Mouse (Mus musculus): Measurements from ENCODE around the gene Upk1b. TPM values are rescaled to one million over a fixed set of nuclear protein-coding genes. Genes with fewer than 3 reads are reported as not detected.

The Upk1b gene
- polyA plus RNA-seq, 1 experiment from 2014 or later = 0.86 TPM

GRCm38 (mm10) chr16:38776342-38776741 is 23.8 kb downstream of the Upk1b start:
- WGBS = 51% methylated on average over 6 of the region's 6 CpGs
- Histone ChIP-seq H3K36me3 (no peaks in the 10 kb centered on the region), H3K4me3 (no peak overlapping the region), H3K27me3 (ENCODE audit: low read depth, poor library complexity, severe bottlenecking) (no peaks in the 10 kb centered on the region), H3K9me3 (replicated peaks) (no peaks in the 10 kb centered on the region), H3K27ac (replicated peaks) (no peak overlapping the region), H3K4me1 (0 out of 2 replicates have a peak, but pooled peaks cover 2% of the 10 kb centered on the region)
- DNase-seq (ENCODE audit: low spot score) = no peak

- Histone ChIP-seq H3K27ac (replicated peaks) (no peak overlapping the region), H3K4me3 (no peak overlapping the region), H3K4me1 (0 out of 2 replicates have a peak, but pooled peaks cover 2% of the 10 kb centered on the region), H3K36me3 (no peaks in the 10 kb centered on the region), H3K27me3 (ENCODE audit: low read depth, poor library complexity, severe bottlenecking) (no peaks in the 10 kb centered on the region), H3K9me3 (replicated peaks) (no peaks in the 10 kb centered on the region)
- WGBS = 85% methylated on average over 7 of the region's 7 CpGs
- DNase-seq (ENCODE audit: low spot score) = no peak
Observed at GRCm38 (mm10) chr16:38774964-38775746, 25.0 kb downstream of the Upk1b start.

- Histone ChIP-seq H3K27me3 (ENCODE audit: low read depth, poor library complexity, severe bottlenecking) (no peaks in the 10 kb centered on the region), H3K27ac (replicated peaks) (no peak overlapping the region), H3K4me1 (no peaks in the 10 kb centered on the region), H3K4me3 (no peak overlapping the region), H3K9me3 (replicated peaks) (no peaks in the 10 kb centered on the region), H3K36me3 (peaks cover 10% of the 10 kb centered on the region)
- WGBS = 87% methylated on average over 12 of the region's 12 CpGs
- no peak for DNase-seq (ENCODE audit: low spot score)
Observed at GRCm38 (mm10) chr16:38772906-38773496, 27.1 kb downstream of the Upk1b start.

- H3K27me3 ChIP-seq (ENCODE audit: low read depth, poor library complexity, severe bottlenecking) = no peaks in the 10 kb centered on the region
- H3K4me1 ChIP-seq = no peaks in the 10 kb centered on the region
- 89% methylated on average over 6 of the region's 6 CpGs for WGBS
- H3K4me3 ChIP-seq = no peak overlapping the region
- H3K9me3 ChIP-seq (replicated peaks) = no peaks in the 10 kb centered on the region
- no peak overlapping the region for H3K27ac ChIP-seq (replicated peaks)
- peaks cover 15% of the 10 kb centered on the region for H3K36me3 ChIP-seq
- DNase-seq (ENCODE audit: low spot score) = no peak
Observed at GRCm38 (mm10) chr16:38771145-38771544, 29.0 kb downstream of the Upk1b start.

GRCm38 (mm10) chr16:38769529-38769928 is 30.6 kb downstream of the Upk1b start:
- Histone ChIP-seq H3K9me3 (replicated peaks) (no peaks in the 10 kb centered on the region), H3K36me3 (peaks cover 15% of the 10 kb centered on the region), H3K4me3 (no peak overlapping the region), H3K27me3 (ENCODE audit: low read depth, poor library complexity, severe bottlenecking) (no peaks in the 10 kb centered on the region), H3K27ac (replicated peaks) (no peak overlapping the region), H3K4me1 (no peaks in the 10 kb centered on the region)
- no peak for DNase-seq (ENCODE audit: low spot score)
- 87% methylated on average over 9 of the region's 9 CpGs for WGBS

- H3K4me1 ChIP-seq = no peaks in the 10 kb centered on the region
- H3K36me3 ChIP-seq = peaks cover 15% of the 10 kb centered on the region
- no peaks in the 10 kb centered on the region for H3K9me3 ChIP-seq (replicated peaks)
- WGBS = 96% methylated on average over 8 of the region's 8 CpGs
- no peak overlapping the region for H3K4me3 ChIP-seq
- DNase-seq (ENCODE audit: low spot score) = no peak
- H3K27ac ChIP-seq (replicated peaks) = no peak overlapping the region
- H3K27me3 ChIP-seq (ENCODE audit: low read depth, poor library complexity, severe bottlenecking) = no peaks in the 10 kb centered on the region
Observed at GRCm38 (mm10) chr16:38768386-38768785, 31.7 kb downstream of the Upk1b start.

GRCm38 (mm10) chr16:38767761-38768160 is 32.4 kb downstream of the Upk1b start:
- Histone ChIP-seq H3K4me1 (no peaks in the 10 kb centered on the region), H3K27me3 (ENCODE audit: low read depth, poor library complexity, severe bottlenecking) (no peaks in the 10 kb centered on the region), H3K9me3 (replicated peaks) (no peaks in the 10 kb centered on the region), H3K4me3 (no peak overlapping the region), H3K27ac (replicated peaks) (no peak overlapping the region), H3K36me3 (peaks cover 15% of the 10 kb centered on the region)
- DNase-seq (ENCODE audit: low spot score) = no peak
- WGBS = 93% methylated on average over 8 of the region's 8 CpGs

- H3K4me1 ChIP-seq = no peaks in the 10 kb centered on the region
- no peak overlapping the region for H3K27ac ChIP-seq (replicated peaks)
- H3K4me3 ChIP-seq = no peak overlapping the region
- no peaks in the 10 kb centered on the region for H3K27me3 ChIP-seq (ENCODE audit: low read depth, poor library complexity, severe bottlenecking)
- 73% methylated on average over 3 of the region's 3 CpGs for WGBS
- DNase-seq (ENCODE audit: low spot score) = no peak
- H3K36me3 ChIP-seq = peaks cover 15% of the 10 kb centered on the region
- H3K9me3 ChIP-seq (replicated peaks) = no peaks in the 10 kb centered on the region
Observed at GRCm38 (mm10) chr16:38766671-38767070, 33.5 kb downstream of the Upk1b start.

- H3K9me3 ChIP-seq (replicated peaks) = no peaks in the 10 kb centered on the region
Observed at GRCm38 (mm10) chr16:38763508-38763907, 36.6 kb downstream of the Upk1b start.

GRCm38 (mm10) chr16:38762401-38762800 is 37.7 kb downstream of the Upk1b start:
- WGBS = 88% methylated on average over 8 of the region's 8 CpGs
- H3K27ac ChIP-seq (replicated peaks) = no peak overlapping the region
- no peaks in the 10 kb centered on the region for H3K27me3 ChIP-seq (ENCODE audit: low read depth, poor library complexity, severe bottlenecking)
- DNase-seq (ENCODE audit: low spot score) = no peak
- H3K4me1 ChIP-seq = no peaks in the 10 kb centered on the region
- peaks cover 10% of the 10 kb centered on the region for H3K36me3 ChIP-seq
- H3K9me3 ChIP-seq (replicated peaks) = no peaks in the 10 kb centered on the region
- H3K4me3 ChIP-seq = no peak overlapping the region

More at GRCm38 (mm10) chr16:38763508-38763907, 36.6 kb downstream of the Upk1b start:
- no peaks in the 10 kb centered on the region for H3K4me1 ChIP-seq
- H3K27ac ChIP-seq (replicated peaks) = no peak overlapping the region
- peaks cover 8% of the 10 kb centered on the region for H3K36me3 ChIP-seq
- H3K4me3 ChIP-seq = no peak overlapping the region
- no peaks in the 10 kb centered on the region for H3K27me3 ChIP-seq (ENCODE audit: low read depth, poor library complexity, severe bottlenecking)
- WGBS = 90% methylated on average over 4 of the region's 4 CpGs
- DNase-seq (ENCODE audit: low spot score) = no peak

- Histone ChIP-seq H3K27ac (replicated peaks) (no peak overlapping the region), H3K4me3 (no peak overlapping the region), H3K9me3 (replicated peaks) (no peaks in the 10 kb centered on the region), H3K36me3 (peaks cover 10% of the 10 kb centered on the region), H3K4me1 (no peaks in the 10 kb centered on the region), H3K27me3 (ENCODE audit: low read depth, poor library complexity, severe bottlenecking) (no peaks in the 10 kb centered on the region)
- DNase-seq (ENCODE audit: low spot score) = no peak
- WGBS = 90% methylated on average over 5 of the region's 5 CpGs
Observed at GRCm38 (mm10) chr16:38761972-38762371, 38.2 kb downstream of the Upk1b start.

- peaks cover 10% of the 10 kb centered on the region for H3K36me3 ChIP-seq
- WGBS = 84% methylated on average over 6 of the region's 6 CpGs
Observed at GRCm38 (mm10) chr16:38760834-38761375, 39.2 kb downstream of the Upk1b start.

GRCm38 (mm10) chr16:38760239-38760638 is 39.9 kb downstream of the Upk1b start:
- Histone ChIP-seq H3K27ac (replicated peaks) (no peak overlapping the region), H3K4me3 (no peak overlapping the region), H3K4me1 (no peaks in the 10 kb centered on the region), H3K36me3 (peaks cover 10% of the 10 kb centered on the region), H3K27me3 (ENCODE audit: low read depth, poor library complexity, severe bottlenecking) (no peaks in the 10 kb centered on the region), H3K9me3 (replicated peaks) (no peaks in the 10 kb centered on the region)
- WGBS = 91% methylated on average over 5 of the region's 5 CpGs
- no peak for DNase-seq (ENCODE audit: low spot score)

More at GRCm38 (mm10) chr16:38760834-38761375, 39.2 kb downstream of the Upk1b start:
- no peak for DNase-seq (ENCODE audit: low spot score)
- Histone ChIP-seq H3K4me1 (no peaks in the 10 kb centered on the region), H3K27me3 (ENCODE audit: low read depth, poor library complexity, severe bottlenecking) (no peaks in the 10 kb centered on the region), H3K4me3 (no peak overlapping the region), H3K27ac (replicated peaks) (no peak overlapping the region), H3K9me3 (replicated peaks) (no peaks in the 10 kb centered on the region)

Measured in midbrain, embryonic 10.5 days (tissue).